Comparison of ENCODE assay signal across 16 mouse cellular contexts in the genomic region with DNA sequence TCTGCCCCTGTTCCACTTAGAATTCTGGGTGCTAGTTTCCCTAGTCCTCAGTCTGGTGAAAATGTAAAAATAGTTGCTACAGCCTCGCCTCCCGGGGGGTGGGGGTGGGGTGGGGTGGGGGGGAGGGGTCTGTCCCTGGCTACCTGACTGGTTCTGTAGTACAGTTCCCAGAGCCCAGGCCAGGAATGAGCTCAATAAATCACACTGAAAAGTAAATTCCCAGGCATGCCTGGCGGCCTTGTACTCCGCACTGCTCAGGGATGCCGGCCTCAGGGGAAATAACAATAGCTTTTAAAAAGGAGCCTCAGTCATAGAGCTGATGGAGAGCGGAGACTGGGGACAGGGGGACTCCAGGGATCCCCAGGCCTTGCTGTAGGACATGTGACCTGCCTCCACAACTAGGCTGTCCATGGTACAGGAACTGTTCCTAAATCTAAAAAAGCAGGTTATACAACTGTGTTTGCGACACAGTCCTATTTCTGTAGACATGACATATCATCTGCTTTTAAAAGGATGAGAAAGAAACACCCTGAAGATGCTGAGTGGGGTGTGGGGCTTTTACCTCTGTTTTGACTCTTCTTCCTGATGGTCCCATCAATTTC. TPM values are rescaled to one million over a fixed set of nuclear protein-coding genes. Genes with fewer than 3 reads are reported as not detected.
A peak's percentile ranks its signal among the peaks of the same experiment; 100 is the strongest.
DNase-seq lines count a peak whose midpoint lies in the region; ATAC-seq and TF ChIP-seq lines count a peak whose summit lies in the region.
"Had no signal": no experiment of that assay in that cellular context is flagged by ENCODE, and none has a peak within 500 bp of the region (broad histone marks: within the 10 kb centered on the region; RNA-seq: fewer than 3 reads in every experiment).

No protein-coding gene starts in this region.

- no peak overlapping the region for H3K4me3 ChIP-seq in heart, embryonic 10.5 days
- H3K4me3 ChIP-seq in heart, adult 2 months, result no peak overlapping the region
- no peak overlapping the region for H3K4me3 ChIP-seq in midbrain, embryonic 10.5 days
- H3K4me3 ChIP-seq in midbrain, embryonic 14.5 days (replicated peaks; ENCODE audit: low read depth, low read length), result no peak overlapping the region
- H3K4me3 ChIP-seq in limb, embryonic 10.5 days, result no peak overlapping the region
- no peak overlapping the region for H3K4me3 ChIP-seq in stomach, postnatal 0 days (ENCODE audit: low read depth, low read length)
- H3K4me3 ChIP-seq: embryonic facial prominence, embryonic 13.5 days; midbrain, embryonic 12.5 days had no signal

- 48% methylated on average over 7 of the region's 7 CpGs for WGBS in heart, embryonic 10.5 days
- 52% methylated on average over 7 of the region's 7 CpGs for WGBS in heart, adult 2 months
- 51% methylated on average over 7 of the region's 7 CpGs for WGBS in midbrain, embryonic 10.5 days
- WGBS in midbrain, embryonic 14.5 days, result 45% methylated on average over 7 of the region's 7 CpGs
- WGBS in limb, embryonic 10.5 days, result 26% methylated on average over 7 of the region's 7 CpGs
- WGBS in stomach, postnatal 0 days, result 25% methylated on average over 7 of the region's 7 CpGs

- H3K79me2 ChIP-seq in heart, adult 2 months (replicated peaks; ENCODE audit: control insufficient read depth, insufficient read depth, low read length), result no peaks in the 10 kb centered on the region

- no peak for TF ChIP-seq POLR2A in heart, adult 2 months (IDR thresholded peaks at IDR 0.05; ENCODE audit: insufficient read depth, low read depth, low read length)

- H3K4me2 ChIP-seq in midbrain, embryonic 14.5 days (ENCODE audit: low read length), result no peak overlapping the region
- H3K4me2 ChIP-seq in stomach, postnatal 0 days (replicated peaks; ENCODE audit: low read depth), result no peak overlapping the region
- H3K4me2 ChIP-seq: embryonic facial prominence, embryonic 13.5 days; lung, embryonic 14.5 days; midbrain, embryonic 12.5 days had no signal

- peaks cover 22% of the 10 kb centered on the region for H3K4me1 ChIP-seq in heart, embryonic 10.5 days
- H3K4me1 ChIP-seq in heart, adult 2 months (ENCODE audit: control insufficient read depth, insufficient read depth, low read length), result no peaks in the 10 kb centered on the region; the same call in 1 of the 2 replicates
- peaks cover 20% of the 10 kb centered on the region for H3K4me1 ChIP-seq in midbrain, embryonic 10.5 days
- H3K4me1 ChIP-seq in midbrain, embryonic 14.5 days (ENCODE audit: control insufficient read depth, insufficient read depth, low read length), result peaks cover 6% of the 10 kb centered on the region
- peaks cover 28% of the 10 kb centered on the region for H3K4me1 ChIP-seq in limb, embryonic 10.5 days
- no peaks in the 10 kb centered on the region for H3K4me1 ChIP-seq in stomach, postnatal 0 days (replicated peaks; ENCODE audit: control insufficient read depth, insufficient read depth)

- H3K36me3 ChIP-seq in heart, embryonic 10.5 days, result no peaks in the 10 kb centered on the region
- no peaks in the 10 kb centered on the region for H3K36me3 ChIP-seq in heart, adult 2 months (ENCODE audit: control insufficient read depth, insufficient read depth, low read length)
- no peaks in the 10 kb centered on the region for H3K36me3 ChIP-seq in midbrain, embryonic 10.5 days
- H3K36me3 ChIP-seq in midbrain, embryonic 14.5 days (ENCODE audit: control insufficient read depth, insufficient read depth, low read length), result no peaks in the 10 kb centered on the region
- no peaks in the 10 kb centered on the region for H3K36me3 ChIP-seq in limb, embryonic 10.5 days
- no peaks in the 10 kb centered on the region for H3K36me3 ChIP-seq in stomach, postnatal 0 days (ENCODE audit: control insufficient read depth, insufficient read depth, low read length)
- H3K36me3 ChIP-seq: embryonic facial prominence, embryonic 13.5 days; midbrain, embryonic 12.5 days had no signal

- no peak for ATAC-seq in midbrain, embryonic 14.5 days (ENCODE audit: low FRiP score, low TSS enrichment)
- ATAC-seq in stomach, postnatal 0 days (ENCODE audit: low FRiP score, low TSS enrichment), result peak; percentile 48; the same call in 1 of the 2 replicates
- ATAC-seq: Patski had no signal

- TF ChIP-seq CTCF in heart, adult 2 months (IDR thresholded peaks at IDR 0.05), result no peak
- TF ChIP-seq CTCF in stomach, postnatal 0 days (IDR thresholded peaks at IDR 0.05; ENCODE audit: low read depth), result no peak

- no peak for TF ChIP-seq EP300 in heart, adult 2 months (IDR thresholded peaks at IDR 0.05; ENCODE audit: insufficient read depth, low read depth, low read length)
- TF ChIP-seq EP300 in stomach, postnatal 0 days (optimal IDR thresholded peaks at IDR 0.05), result no peak

- intact Hi-C loops in heart, adult 2 months (cut with DNase I), result loop anchor here (10.0 kb wide), 1 partner anchor 1444 kb away; no protein-coding TSS in a partner anchor
- intact Hi-C loops in gastrocnemius, postnatal 14 days (cut with DNase I; ENCODE audit: low total_unique reads), result no loop called here

- no peaks in the 10 kb centered on the region for H3K9me3 ChIP-seq in heart, embryonic 10.5 days
- no peaks in the 10 kb centered on the region for H3K9me3 ChIP-seq in midbrain, embryonic 10.5 days (replicated peaks)
- no peaks in the 10 kb centered on the region for H3K9me3 ChIP-seq in midbrain, embryonic 14.5 days (ENCODE audit: control insufficient read depth, low read length)
- no peaks in the 10 kb centered on the region for H3K9me3 ChIP-seq in limb, embryonic 10.5 days (replicated peaks)
- H3K9me3 ChIP-seq in stomach, postnatal 0 days (ENCODE audit: control insufficient read depth, low read length), result no peaks in the 10 kb centered on the region
- H3K9me3 ChIP-seq: embryonic facial prominence, embryonic 13.5 days; midbrain, embryonic 12.5 days had no signal

- no peak overlapping the region for H3K9ac ChIP-seq in heart, adult 2 months (ENCODE audit: low read depth, low read length)
- no peak overlapping the region for H3K9ac ChIP-seq in midbrain, embryonic 14.5 days (replicated peaks; ENCODE audit: low read length)
- no peak overlapping the region for H3K9ac ChIP-seq in stomach, postnatal 0 days (ENCODE audit: low read length)
- H3K9ac ChIP-seq: embryonic facial prominence, embryonic 13.5 days; lung, embryonic 14.5 days; midbrain, embryonic 12.5 days had no signal

- H3K27ac ChIP-seq in heart, embryonic 10.5 days, result peak overlapping the region; percentile 47; the same call in 1 of the 2 replicates
- no peak overlapping the region for H3K27ac ChIP-seq in heart, adult 2 months
- 0 out of 2 replicates have a peak overlapping the region, but pooled peaks have one; percentile 28 for H3K27ac ChIP-seq in midbrain, embryonic 10.5 days (replicated peaks)
- H3K27ac ChIP-seq in midbrain, embryonic 14.5 days (replicated peaks; ENCODE audit: low read depth, low read length), result no peak overlapping the region
- H3K27ac ChIP-seq in limb, embryonic 10.5 days, result peak overlapping the region; percentile 71
- no peak overlapping the region for H3K27ac ChIP-seq in stomach, postnatal 0 days (replicated peaks)
- H3K27ac ChIP-seq: embryonic facial prominence, embryonic 13.5 days; kidney, postnatal 0 days; midbrain, embryonic 12.5 days had no signal

- peaks cover 27% of the 10 kb centered on the region for H3K27me3 ChIP-seq in heart, embryonic 10.5 days (ENCODE audit: insufficient read depth, poor library complexity, severe bottlenecking)
- H3K27me3 ChIP-seq in heart, adult 2 months (ENCODE audit: control insufficient read depth, insufficient read depth, low read length), result no peaks in the 10 kb centered on the region
- peaks cover 14% of the 10 kb centered on the region for H3K27me3 ChIP-seq in midbrain, embryonic 10.5 days (ENCODE audit: low read depth, poor library complexity, severe bottlenecking)
- no peaks in the 10 kb centered on the region for H3K27me3 ChIP-seq in midbrain, embryonic 14.5 days (ENCODE audit: control insufficient read depth, insufficient read depth, low read length)
- peaks cover 8% of the 10 kb centered on the region for H3K27me3 ChIP-seq in limb, embryonic 10.5 days (ENCODE audit: low read depth, poor library complexity, severe bottlenecking)
- H3K27me3 ChIP-seq in stomach, postnatal 0 days (ENCODE audit: control insufficient read depth, insufficient read depth, low read length), result no peaks in the 10 kb centered on the region
- H3K27me3 ChIP-seq: Patski had no signal

- DNase-seq in heart, embryonic 10.5 days (ENCODE audit: low spot score), result no peak
- no peak for DNase-seq in heart, adult 2 months
- DNase-seq in midbrain, embryonic 10.5 days (ENCODE audit: low spot score), result no peak
- no peak for DNase-seq in midbrain, embryonic 14.5 days
- DNase-seq in limb, embryonic 10.5 days (ENCODE audit: low spot score), result peak; percentile 39
- no peak for DNase-seq in stomach, postnatal 0 days (ENCODE audit: low spot score)
- no peak for DNase-seq in lung, postnatal 14 days
- DNase-seq in gastrocnemius, postnatal 14 days, result no peak
- DNase-seq: cerebellum, adult 2 months; layer of hippocampus, postnatal 36 days; lung, embryonic 14.5 days; thymus, postnatal 36 days had no signal

RNA-seq across cellular contexts. Expression of gene Kcnj11, which starts 37.9 kb away (rescaled TPM):
- polyA plus RNA-seq in heart, embryonic 10.5 days (2016; fragmentation: Nextera tagmentation; extraction: Ambion mirVana), result 3.2 and 7.2 TPM in 2 replicates
- total RNA-seq in heart, adult 2 months (2021), result 100 to 1,000 TPM; 111 to 123 TPM
- 110 and 182 TPM in 2 replicates for polyA plus RNA-seq in heart, adult 2 months (2012; rRNA removed)
- polyA plus RNA-seq in midbrain, embryonic 10.5 days (2016; fragmentation: Nextera tagmentation; extraction: Ambion mirVana), result 0.12 and 0.19 TPM in 2 replicates
- polyA plus RNA-seq in midbrain, embryonic 14.5 days (2014; fragmentation: Nextera tagmentation; extraction: Ambion mirVana), result 1.6 and 2.0 TPM in 2 replicates
- polyA plus RNA-seq in limb, embryonic 10.5 days (2016; fragmentation: Nextera tagmentation; extraction: Ambion mirVana), result 0.06 and 0.13 TPM in 2 replicates
- 0.61 and 0.81 TPM in 2 replicates for polyA plus RNA-seq in stomach, postnatal 0 days (2015; fragmentation: Nextera tagmentation; extraction: Ambion mirVana)
- total RNA-seq in gastrocnemius, postnatal 14 days (2021), result 10 to 100 TPM; 70.7 to 71.9 TPM
- polyA plus RNA-seq: lung, embryonic 14.5 days had no signal

RNA-seq across cellular contexts. Expression of gene Abcc8, which starts 41.4 kb away (rescaled TPM):
- 3.9 and 4.5 TPM in 2 replicates for polyA plus RNA-seq in heart, embryonic 10.5 days (2016; fragmentation: Nextera tagmentation; extraction: Ambion mirVana)
- 10 to 100 TPM; 42.5 to 44.1 TPM for total RNA-seq in heart, adult 2 months (2021)
- polyA plus RNA-seq in heart, adult 2 months (2012; rRNA removed), result 40.1 and 47.6 TPM in 2 replicates
- 0.70 and 0.74 TPM in 2 replicates for polyA plus RNA-seq in midbrain, embryonic 10.5 days (2016; fragmentation: Nextera tagmentation; extraction: Ambion mirVana)
- polyA plus RNA-seq in midbrain, embryonic 14.5 days (2014; fragmentation: Nextera tagmentation; extraction: Ambion mirVana), result 3.0 and 6.0 TPM in 2 replicates
- polyA plus RNA-seq in limb, embryonic 10.5 days (2016; fragmentation: Nextera tagmentation; extraction: Ambion mirVana), result 0.40 and 0.74 TPM in 2 replicates
- polyA plus RNA-seq in stomach, postnatal 0 days (2015; fragmentation: Nextera tagmentation; extraction: Ambion mirVana), result 3.6 and 4.0 TPM in 2 replicates
- total RNA-seq in gastrocnemius, postnatal 14 days (2021), result 1 to 10 TPM; 3.5 to 4.6 TPM
- polyA plus RNA-seq: Patski had no signal

Comparison
In these comparisons a context has a peak if more than half of its experiments do, and no peak if none do; other contexts are left out.
1. H3K27ac ChIP-seq: peak in heart, embryonic 10.5 days (single experiment), midbrain, embryonic 10.5 days (single experiment) and limb, embryonic 10.5 days (single experiment); none in heart, adult 2 months (single experiment), midbrain, embryonic 14.5 days (single experiment) and stomach, postnatal 0 days (single experiment).
2. RNA of gene Kcnj11, which starts 37.9 kb away (polyA plus RNA-seq): 110 to 182 TPM in heart, adult 2 months; 3.2 to 7.2 TPM in heart, embryonic 10.5 days, 1.6 to 2.0 TPM in midbrain, embryonic 14.5 days, 0.61 to 0.81 TPM in stomach, postnatal 0 days, 0.06 to 0.13 TPM in limb, embryonic 10.5 days and 0.12 to 0.19 TPM in midbrain, embryonic 10.5 days; every median in the first group is over 10 times any median in the second.